Mouse (Mus musculus): ENCODE data around the gene Atrn.

GRCm38 (mm10) chr2:131063404-131063864, 157.1 kb downstream of the Atrn start, which contains the start of gene Adam33:
- TF ChIP-seq CTCF (IDR thresholded peaks at IDR 0.05; ENCODE audit: control insufficient read depth, insufficient read depth, low read length) (no peak), POLR2A (IDR thresholded peaks at IDR 0.05; ENCODE audit: borderline replicate concordance, control insufficient read depth, low read depth, low read length) (no peak)
